Mouse (Mus musculus): Measurements from ENCODE around the gene Gtf2a1. TPM values are rescaled to one million over a fixed set of nuclear protein-coding genes. Genes with fewer than 3 reads are reported as not detected.
"Not testable (repeated sequence)": the region's sequence is repeated elsewhere in the genome, so short reads cannot be mapped to it uniquely, and the experiment has no call there.

Gene Gtf2a1
- polyA plus RNA-seq, 1 experiment from 2014 or later = 48.6 TPM

- Histone ChIP-seq H3K36me3 (ENCODE audit: control insufficient read depth, insufficient read depth, low read length) (peaks cover 4% of the 10 kb centered on the region; the same call in 1 of the 2 replicates), H3K4me1 (ENCODE audit: control insufficient read depth, insufficient read depth, low read depth, low read length) (peaks cover 18% of the 10 kb centered on the region), H3K4me2 (ENCODE audit: low read length) (no peak overlapping the region), H3K27me3 (replicated peaks; ENCODE audit: control insufficient read depth, insufficient read depth, low read length) (no peaks in the 10 kb centered on the region), H3K27ac (ENCODE audit: low read depth, low read length) (no peak overlapping the region), H3K9ac (ENCODE audit: low read depth, low read length) (no peak overlapping the region), H3K9me3 (ENCODE audit: control insufficient read depth, low read length) (no peaks in the 10 kb centered on the region), H3K4me3 (ENCODE audit: low read length) (no peak overlapping the region)
- WGBS = 94% methylated on average over 3 of the region's 3 CpGs
- ATAC-seq = no peak
These were observed 5.1 kb downstream of the Gtf2a1 start for GRCm38 (mm10) chr12:91585206-91585605.

DNA sequence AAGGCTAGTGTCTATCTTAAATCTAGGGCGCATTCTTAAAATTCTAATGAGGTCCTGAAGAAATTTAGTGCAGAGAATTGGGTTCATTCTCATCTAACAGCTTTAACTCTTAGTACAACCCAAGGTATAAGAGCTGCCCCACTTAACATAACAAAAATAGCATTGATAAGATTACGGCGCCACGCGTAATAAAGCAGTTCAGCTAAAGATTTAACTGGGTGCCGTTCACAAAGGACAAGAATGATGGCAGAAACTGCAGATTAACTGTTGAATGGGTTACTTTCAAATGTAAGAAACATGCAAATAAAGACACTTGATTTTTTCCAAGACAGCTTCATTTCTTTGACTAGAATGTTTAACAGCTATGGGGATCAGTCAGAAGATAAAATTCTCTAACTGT, 6.9 kb downstream of the Gtf2a1 start:
- peaks cover 18% of the 10 kb centered on the region for H3K4me1 ChIP-seq (ENCODE audit: control insufficient read depth, insufficient read depth, low read depth, low read length)
- H3K27me3 ChIP-seq (replicated peaks; ENCODE audit: control insufficient read depth, insufficient read depth, low read length) = no peaks in the 10 kb centered on the region
- no peaks in the 10 kb centered on the region for H3K9me3 ChIP-seq (ENCODE audit: control insufficient read depth, low read length)
- no peak for ATAC-seq
- H3K36me3 ChIP-seq (ENCODE audit: control insufficient read depth, insufficient read depth, low read length) = peaks cover 7% of the 10 kb centered on the region
- no peak overlapping the region for H3K27ac ChIP-seq (ENCODE audit: low read depth, low read length)
- no peak overlapping the region for H3K4me3 ChIP-seq (ENCODE audit: low read length)
- WGBS = 53% methylated on average over 6 of the region's 6 CpGs
- H3K4me2 ChIP-seq (ENCODE audit: low read length) = no peak overlapping the region
- no peak overlapping the region for H3K9ac ChIP-seq (ENCODE audit: low read depth, low read length)

DNA sequence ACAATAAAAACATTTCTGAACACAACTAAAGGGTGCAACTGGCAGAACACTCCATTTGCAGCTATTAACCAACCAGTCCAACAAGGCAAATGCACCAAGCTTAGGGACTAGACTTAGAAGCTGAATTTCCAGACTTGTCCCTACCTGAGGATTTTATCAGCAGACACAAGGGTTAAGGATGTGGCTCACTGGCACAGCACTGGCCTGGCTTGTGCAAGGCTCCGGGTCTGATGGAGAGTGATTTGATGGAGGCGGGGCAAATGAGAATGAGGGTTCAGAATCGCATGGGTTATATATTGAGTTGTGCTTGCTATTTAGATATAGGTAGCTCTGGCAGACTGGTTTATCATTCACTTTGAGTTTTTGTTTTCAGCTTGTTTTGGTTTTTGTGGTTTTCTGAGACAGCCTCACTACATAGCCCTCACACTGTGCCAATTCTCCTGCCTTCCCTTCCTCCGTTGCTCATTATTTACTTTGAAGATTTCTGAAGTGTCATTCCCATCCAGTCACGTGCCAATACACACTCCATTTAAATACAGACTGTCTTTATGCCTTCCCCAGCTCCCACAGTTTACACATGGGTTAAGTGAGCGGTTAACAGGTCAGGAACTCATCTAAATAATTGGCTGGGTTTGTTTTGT, 7.8 kb downstream of the Gtf2a1 start:
- 53% methylated on average over 6 of the region's 6 CpGs for WGBS
- H3K27me3 ChIP-seq (replicated peaks; ENCODE audit: control insufficient read depth, insufficient read depth, low read length) = no peaks in the 10 kb centered on the region
- H3K9me3 ChIP-seq (ENCODE audit: control insufficient read depth, low read length) = no peaks in the 10 kb centered on the region
- ATAC-seq = no peak
- H3K4me3 ChIP-seq (ENCODE audit: low read length) = no peak overlapping the region
- H3K4me1 ChIP-seq (ENCODE audit: control insufficient read depth, insufficient read depth, low read depth, low read length) = peaks cover 18% of the 10 kb centered on the region
- no peak overlapping the region for H3K27ac ChIP-seq (ENCODE audit: low read depth, low read length)
- peaks cover 10% of the 10 kb centered on the region for H3K36me3 ChIP-seq (ENCODE audit: control insufficient read depth, insufficient read depth, low read length)
- H3K4me2 ChIP-seq (ENCODE audit: low read length) = no peak overlapping the region
- no peak overlapping the region for H3K9ac ChIP-seq (ENCODE audit: low read depth, low read length)

GRCm38 (mm10) chr12:91581204-91582070, 8.8 kb downstream of the Gtf2a1 start:
- Histone ChIP-seq H3K27ac (ENCODE audit: low read depth, low read length) (no peak overlapping the region), H3K9ac (ENCODE audit: low read depth, low read length) (no peak overlapping the region), H3K4me1 (ENCODE audit: control insufficient read depth, insufficient read depth, low read depth, low read length) (peaks cover 11% of the 10 kb centered on the region), H3K36me3 (ENCODE audit: control insufficient read depth, insufficient read depth, low read length) (peaks cover 10% of the 10 kb centered on the region), H3K27me3 (replicated peaks; ENCODE audit: control insufficient read depth, insufficient read depth, low read length) (no peaks in the 10 kb centered on the region), H3K9me3 (ENCODE audit: control insufficient read depth, low read length) (no peaks in the 10 kb centered on the region), H3K4me3 (ENCODE audit: low read length) (no peak overlapping the region), H3K4me2 (ENCODE audit: low read length) (no peak overlapping the region)
- ATAC-seq = no peak
- WGBS = 92% methylated on average over 6 of the region's 6 CpGs

DNA sequence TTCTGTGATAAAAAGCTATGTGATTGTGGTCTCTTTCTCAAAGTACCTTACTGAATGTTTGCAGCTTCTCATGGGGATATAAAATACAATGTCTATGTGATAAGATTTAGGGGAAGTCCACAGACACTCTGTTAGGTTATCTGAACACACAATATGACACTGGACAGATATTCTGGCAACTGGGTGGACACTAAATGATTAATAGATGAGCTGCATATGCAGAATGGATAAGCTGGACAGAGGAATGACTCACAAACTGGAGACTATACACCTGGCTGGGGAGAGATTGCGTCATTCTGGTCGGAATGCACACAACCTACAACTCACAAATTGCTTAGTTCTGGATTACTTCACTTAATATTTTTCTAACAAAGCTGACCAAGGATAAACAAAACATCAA, 10.6 kb downstream of the Gtf2a1 start:
- H3K4me3 ChIP-seq (ENCODE audit: low read length) = no peak overlapping the region
- peaks cover 9% of the 10 kb centered on the region; the same call in 1 of the 2 replicates for H3K36me3 ChIP-seq (ENCODE audit: control insufficient read depth, insufficient read depth, low read length)
- ATAC-seq = no peak
- H3K4me1 ChIP-seq (ENCODE audit: control insufficient read depth, insufficient read depth, low read depth, low read length) = peaks cover 11% of the 10 kb centered on the region
- no peaks in the 10 kb centered on the region for H3K27me3 ChIP-seq (replicated peaks; ENCODE audit: control insufficient read depth, insufficient read depth, low read length)
- no peak overlapping the region for H3K27ac ChIP-seq (ENCODE audit: low read depth, low read length)
- 92% methylated on average over 2 of the region's 2 CpGs for WGBS
- no peaks in the 10 kb centered on the region for H3K9me3 ChIP-seq (ENCODE audit: control insufficient read depth, low read length)
- no peak overlapping the region for H3K9ac ChIP-seq (ENCODE audit: low read depth, low read length)
- no peak overlapping the region for H3K4me2 ChIP-seq (ENCODE audit: low read length)

- H3K27me3 ChIP-seq (replicated peaks; ENCODE audit: control insufficient read depth, insufficient read depth, low read length) = no peaks in the 10 kb centered on the region
- H3K9me3 ChIP-seq (ENCODE audit: control insufficient read depth, low read length) = no peaks in the 10 kb centered on the region
- no peak overlapping the region for H3K4me2 ChIP-seq (ENCODE audit: low read length)
- H3K27ac ChIP-seq (ENCODE audit: low read depth, low read length) = no peak overlapping the region
- H3K36me3 ChIP-seq (ENCODE audit: control insufficient read depth, insufficient read depth, low read length) = peaks cover 22% of the 10 kb centered on the region
- ATAC-seq = no peak
- H3K9ac ChIP-seq (ENCODE audit: low read depth, low read length) = no peak overlapping the region
- WGBS = 89% methylated on average over 2 of the region's 2 CpGs
- no peaks in the 10 kb centered on the region for H3K4me1 ChIP-seq (ENCODE audit: control insufficient read depth, insufficient read depth, low read depth, low read length)
- H3K4me3 ChIP-seq (ENCODE audit: low read length) = no peak overlapping the region
These were observed 18.6 kb downstream of the Gtf2a1 start for GRCm38 (mm10) chr12:91571708-91572107.

DNA sequence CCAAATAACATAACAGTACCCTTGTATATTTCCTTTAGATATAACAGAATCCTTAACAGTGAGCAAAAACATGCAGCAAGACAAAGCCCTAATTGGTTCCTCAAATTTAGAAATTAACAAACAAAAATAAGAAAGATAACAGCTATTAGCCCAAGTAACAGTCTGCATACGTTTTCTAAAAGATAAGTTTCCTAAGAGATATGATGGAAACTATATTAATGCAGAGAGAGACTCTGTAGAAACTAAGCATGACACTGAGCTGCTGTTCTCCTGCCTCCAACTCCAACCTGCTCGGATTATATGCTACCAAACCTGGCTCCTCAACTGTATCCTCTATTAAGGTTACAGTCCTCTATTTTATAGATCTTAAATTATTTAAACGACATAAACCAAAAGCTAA, 21.0 kb downstream of the Gtf2a1 start:
- Histone ChIP-seq H3K4me1 (ENCODE audit: control insufficient read depth, insufficient read depth, low read depth, low read length) (no peaks in the 10 kb centered on the region), H3K9me3 (ENCODE audit: control insufficient read depth, low read length) (no peaks in the 10 kb centered on the region), H3K4me2 (ENCODE audit: low read length) (no peak overlapping the region), H3K4me3 (ENCODE audit: low read length) (no peak overlapping the region), H3K9ac (ENCODE audit: low read depth, low read length) (no peak overlapping the region), H3K36me3 (ENCODE audit: control insufficient read depth, insufficient read depth, low read length) (peaks cover 22% of the 10 kb centered on the region), H3K27me3 (replicated peaks; ENCODE audit: control insufficient read depth, insufficient read depth, low read length) (no peaks in the 10 kb centered on the region), H3K27ac (ENCODE audit: low read depth, low read length) (no peak overlapping the region)
- ATAC-seq = no peak
- WGBS = 89% methylated on average over 3 of the region's 3 CpGs

DNA sequence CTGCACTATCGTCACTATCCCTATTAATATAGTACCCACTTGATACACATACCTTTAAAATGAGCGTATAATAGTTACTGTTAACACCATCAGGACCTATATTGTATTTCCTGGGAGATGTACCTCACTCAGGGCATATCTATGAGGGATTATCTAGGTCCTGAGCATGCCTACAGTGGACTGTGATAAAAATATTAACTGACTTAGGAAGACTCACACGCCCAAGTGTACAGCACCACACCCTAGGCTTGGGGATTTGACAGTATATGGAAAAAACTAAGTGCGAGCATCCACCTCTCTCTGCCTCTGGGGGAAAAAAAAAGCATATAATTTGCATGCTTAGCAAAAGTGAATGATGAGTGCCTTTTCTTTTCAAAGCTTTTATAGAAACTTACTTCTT, 23.1 kb downstream of the Gtf2a1 start:
- Histone ChIP-seq H3K36me3 (ENCODE audit: control insufficient read depth, insufficient read depth, low read length) (peaks cover 21% of the 10 kb centered on the region), H3K9me3 (ENCODE audit: control insufficient read depth, low read length) (no peaks in the 10 kb centered on the region), H3K4me2 (ENCODE audit: low read length) (no peak overlapping the region), H3K27ac (ENCODE audit: low read depth, low read length) (no peak overlapping the region), H3K4me3 (ENCODE audit: low read length) (no peak overlapping the region), H3K27me3 (replicated peaks; ENCODE audit: control insufficient read depth, insufficient read depth, low read length) (no peaks in the 10 kb centered on the region), H3K9ac (ENCODE audit: low read depth, low read length) (no peak overlapping the region), H3K4me1 (ENCODE audit: control insufficient read depth, insufficient read depth, low read depth, low read length) (no peaks in the 10 kb centered on the region)
- 96% methylated on average over 4 of the region's 4 CpGs for WGBS
- no peak for ATAC-seq

- not testable (repeated sequence) for H3K27ac ChIP-seq (ENCODE audit: low read depth, low read length); H3K4me1 ChIP-seq (ENCODE audit: control insufficient read depth, insufficient read depth, low read depth, low read length); H3K4me2 ChIP-seq (ENCODE audit: low read length); ATAC-seq; H3K4me3 ChIP-seq (ENCODE audit: low read length); H3K27me3 ChIP-seq (replicated peaks; ENCODE audit: control insufficient read depth, insufficient read depth, low read length); H3K9me3 ChIP-seq (ENCODE audit: control insufficient read depth, low read length); H3K9ac ChIP-seq (ENCODE audit: low read depth, low read length); H3K36me3 ChIP-seq (ENCODE audit: control insufficient read depth, insufficient read depth, low read length)
- 62% methylated on average over 4 of the region's 4 CpGs for WGBS
These were observed 32.1 kb downstream of the Gtf2a1 start for GRCm38 (mm10) chr12:91558152-91558551.
